Mouse (Mus musculus): ENCODE results near the gene Oas2. TPM values are rescaled to one million over a fixed set of nuclear protein-coding genes. Genes with fewer than 3 reads are reported as not detected.
A peak's percentile ranks its signal among the peaks of the same experiment; 100 is the strongest.

Oas2 gene
- total RNA-seq, 1 experiment: 0.85 TPM

DNA sequence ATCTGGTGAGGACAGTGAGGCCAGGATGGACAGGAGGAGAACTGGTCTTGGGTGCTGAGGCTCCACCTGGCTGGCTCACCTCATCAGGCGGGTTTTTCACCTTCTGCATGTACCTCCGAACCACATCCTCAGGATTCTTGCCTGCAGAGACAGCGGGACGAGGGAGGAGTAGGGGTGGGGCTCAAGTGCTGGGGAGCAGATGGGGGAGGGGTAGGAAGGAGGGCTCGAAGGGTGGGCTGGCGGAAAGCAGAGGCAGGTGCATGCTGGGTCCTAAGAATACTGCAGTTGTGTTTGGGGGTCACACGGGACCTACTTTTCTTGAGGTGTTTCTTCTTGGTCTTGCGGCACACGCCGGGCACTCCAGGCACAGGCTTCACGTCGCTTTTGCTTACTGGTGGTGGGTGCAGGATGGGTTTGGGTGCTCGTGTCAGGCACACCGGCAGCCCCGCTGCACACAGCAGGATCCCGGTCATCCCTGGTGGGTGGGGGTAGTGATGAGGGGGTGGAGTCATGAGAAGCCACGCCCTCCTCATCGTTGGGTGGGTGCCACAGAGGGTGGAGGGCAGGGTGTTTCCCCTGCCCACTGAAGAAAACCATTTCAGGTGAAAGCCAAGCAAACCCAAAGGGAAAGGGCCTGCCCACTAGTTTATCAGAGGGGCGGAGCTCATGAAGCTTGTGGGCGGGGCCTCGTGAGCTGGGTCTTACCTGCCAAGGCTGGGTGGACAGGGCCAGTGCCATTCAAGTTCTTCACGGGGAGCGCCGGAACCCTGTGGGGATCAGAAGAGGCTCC lies 66.5 kb downstream of the Oas2 start:
- peaks cover 3% of the 10 kb centered on the region; the same call in 1 of the 2 replicates for H3K36me3 ChIP-seq (ENCODE audit: control insufficient read depth, insufficient read depth, low read length, poor library complexity, severe bottlenecking)
- H3K9ac ChIP-seq (ENCODE audit: insufficient read depth, low read depth, low read length, poor library complexity, severe bottlenecking): no peak overlapping the region; the same call in 1 of the 2 replicates
- in situ Hi-C loops (cut with MboI; ENCODE audit: low sequenced_read_pairs in 2 of 2, unreplicated experiment in 2 of 2): no loop called here
- TF ChIP-seq ZNF384 (IDR thresholded peaks at IDR 0.05; ENCODE audit: low read depth, low read length): no peak
- TF ChIP-seq ZC3H11A (IDR thresholded peaks at IDR 0.05; ENCODE audit: borderline replicate concordance, low read depth, low read length): no peak
- TF ChIP-seq HCFC1 (IDR thresholded peaks at IDR 0.05; ENCODE audit: borderline replicate concordance, insufficient read depth, low read length): no peak
- no peak for TF ChIP-seq MAFK (IDR thresholded peaks at IDR 0.05; ENCODE audit: insufficient read depth, low read depth, low read length)
- TF ChIP-seq CHD2 (IDR thresholded peaks at IDR 0.05; ENCODE audit: low read depth, low read length): no peak
- no peak overlapping the region for H3K27ac ChIP-seq (ENCODE audit: insufficient read depth, low read depth, low read length, poor library complexity, severe bottlenecking)
- peak; percentile 64 for DNase-seq (ENCODE audit: low read depth, low spot score)
- peaks cover 5 to 14% of the 10 kb centered on the region in 2 experiments for H3K4me1 ChIP-seq (ENCODE audit: control insufficient read depth in 2 of 2, insufficient read depth in 2 of 2, low read length in 2 of 2, poor library complexity in 1 of 2)
- H3K9me3 ChIP-seq (ENCODE audit: control insufficient read depth, insufficient read depth, low read depth, low read length): no peaks in the 10 kb centered on the region
- peak overlapping the region; percentile 51 to 70 for H3K4me3 ChIP-seq (ENCODE audit: insufficient read depth in 1 of 2, low read depth in 1 of 2, low read length in 2 of 2, poor library complexity in 1 of 2, severe bottlenecking in 1 of 2)

DNA sequence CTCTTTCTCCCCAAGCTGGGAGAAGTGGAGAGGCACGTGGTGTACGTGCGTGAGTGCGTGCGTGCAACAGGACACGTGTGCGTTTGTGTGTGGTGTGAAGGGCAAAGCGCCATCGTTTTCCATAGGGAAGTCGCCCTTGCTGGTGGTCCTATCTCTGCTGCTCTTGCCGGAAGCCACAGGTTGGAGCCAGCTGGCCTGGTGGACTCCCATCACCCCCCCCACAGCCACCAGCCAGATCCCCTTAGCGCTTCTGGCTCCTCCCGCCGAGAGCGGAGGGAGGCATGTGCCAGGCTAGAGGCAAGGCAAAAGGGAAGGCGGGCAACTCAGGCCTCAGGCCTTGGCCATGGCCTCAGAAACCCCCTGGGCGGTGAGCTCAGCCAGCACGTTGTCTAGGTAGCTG lies 68.7 kb downstream of the Oas2 start:
- DNase-seq (ENCODE audit: low read depth, low spot score): no peak
- peaks cover 4 to 8% of the 10 kb centered on the region in 2 experiments; a peak in 3 of 4 replicates for H3K4me1 ChIP-seq (ENCODE audit: control insufficient read depth in 2 of 2, insufficient read depth in 2 of 2, low read length in 2 of 2, poor library complexity in 1 of 2)
- in situ Hi-C loops (cut with MboI; ENCODE audit: low sequenced_read_pairs in 2 of 2, unreplicated experiment in 2 of 2): no loop called here
- peak overlapping the region in 1 of 2 experiments; percentile 30; a peak in 2 of 4 replicates for H3K4me3 ChIP-seq (ENCODE audit: insufficient read depth in 1 of 2, low read depth in 1 of 2, low read length in 2 of 2, poor library complexity in 1 of 2, severe bottlenecking in 1 of 2)
- peak overlapping the region; percentile 25; the same call in 1 of the 2 replicates for H3K9ac ChIP-seq (ENCODE audit: insufficient read depth, low read depth, low read length, poor library complexity, severe bottlenecking)
- H3K27ac ChIP-seq (ENCODE audit: insufficient read depth, low read depth, low read length, poor library complexity, severe bottlenecking): no peak overlapping the region
- TF ChIP-seq ZNF384 (IDR thresholded peaks at IDR 0.05; ENCODE audit: low read depth, low read length) (no peak), HCFC1 (IDR thresholded peaks at IDR 0.05; ENCODE audit: borderline replicate concordance, insufficient read depth, low read length) (no peak), MAFK (IDR thresholded peaks at IDR 0.05; ENCODE audit: insufficient read depth, low read depth, low read length) (no peak), CHD2 (IDR thresholded peaks at IDR 0.05; ENCODE audit: low read depth, low read length) (no peak), ZC3H11A (IDR thresholded peaks at IDR 0.05; ENCODE audit: borderline replicate concordance, low read depth, low read length) (no peak)
- no peaks in the 10 kb centered on the region for H3K9me3 ChIP-seq (ENCODE audit: control insufficient read depth, insufficient read depth, low read depth, low read length)
- peaks cover 3% of the 10 kb centered on the region; the same call in 1 of the 2 replicates for H3K36me3 ChIP-seq (ENCODE audit: control insufficient read depth, insufficient read depth, low read length, poor library complexity, severe bottlenecking)

Other genes with a start within 250 kb of the Oas2 start
- gene Plbd2, start 246.2 kb downstream of the Oas2 start, total RNA-seq (2012; rRNA removed): 35.3 and 59.2 TPM in 2 replicates
- 20.5 and 34.5 TPM in 2 replicates for gene Slc8b1, start 238.7 kb downstream of the Oas2 start, total RNA-seq (2012; rRNA removed)
- gene Tpcn1, start 161.2 kb downstream of the Oas2 start, total RNA-seq (2012; rRNA removed): 14.2 and 14.9 TPM in 2 replicates
- gene Iqcd, start 160.8 kb downstream of the Oas2 start, total RNA-seq (2012; rRNA removed): 0.16 TPM in 1 of 2 replicates, not detected in the other
- gene Rita1, start 137.3 kb downstream of the Oas2 start, total RNA-seq (2012; rRNA removed): 20.6 and 23.7 TPM in 2 replicates
- 90.7 and 108 TPM in 2 replicates for gene Ddx54, start 137.1 kb downstream of the Oas2 start, total RNA-seq (2012; rRNA removed)
- not detected in 2 replicates for gene Cfap73, start 115.6 kb downstream of the Oas2 start, total RNA-seq (2012; rRNA removed)
- 3.5 and 6.9 TPM in 2 replicates for gene Rasal1, start 101.0 kb downstream of the Oas2 start, total RNA-seq (2012; rRNA removed)
- gene Dtx1, start 37.9 kb downstream of the Oas2 start, total RNA-seq (2012; rRNA removed): 13.6 and 29.4 TPM in 2 replicates
- gene Oas3, start 27.8 kb upstream of the Oas2 start, total RNA-seq (2012; rRNA removed): 1.6 and 2.4 TPM in 2 replicates
- gene Oas1e, start 45.7 kb upstream of the Oas2 start, total RNA-seq (2012; rRNA removed): 0.18 and 0.32 TPM in 2 replicates
- 1.2 and 1.6 TPM in 2 replicates for gene Oas1c, start 62.7 kb upstream of the Oas2 start, total RNA-seq (2012; rRNA removed)
- gene Oas1f, start 97.5 kb upstream of the Oas2 start, total RNA-seq (2012; rRNA removed): 0.45 and 1.1 TPM in 2 replicates
- not detected in 2 replicates for gene Oas1h, start 111.6 kb upstream of the Oas2 start, total RNA-seq (2012; rRNA removed)
- 9.1 and 9.6 TPM in 2 replicates for gene Oas1g, start 137.8 kb upstream of the Oas2 start, total RNA-seq (2012; rRNA removed)
- 7.8 and 10.7 TPM in 2 replicates for gene Oas1a, start 157.7 kb upstream of the Oas2 start, total RNA-seq (2012; rRNA removed)
- 0.63 and 1.2 TPM in 2 replicates for gene Oas1d, start 164.7 kb upstream of the Oas2 start, total RNA-seq (2012; rRNA removed)

Data from ES-E14 (cell line).